Mouse (Mus musculus) limb, embryonic 12.5 days (tissue): ENCODE measurements at regions not wholly inside any gene's neighbourhood (a gene's known extent, or its start where the extent isn't known, plus 50 kb on each side); places are given as distances from the start of the nearest gene placed in this dataset.

Source experiments
- ATAC-seq: fragments of 200-750 bp; cut with Nextera tagmentation; 2 replicates; pipeline ENCODE4 v1.8.0; 2017; ENCODE audit warnings: low read depth, moderate TSS enrichment; ENCODE audit not compliant: insufficient number of reproducible peaks, insufficient read depth, low FRiP score, low TSS enrichment
- H3K27ac ChIP-seq: fragments of 300-500 bp; sonication (generic); 2 replicates; pipeline ENCODE4 v1.5.1; 2016; ENCODE audit warnings: mild to moderate bottlenecking, moderate library complexity
- H3K27me3 ChIP-seq: fragments of 300-500 bp; sonication (generic); 2 replicates; pipeline ENCODE4 v1.6.1; 2016; ENCODE audit warnings: mild to moderate bottlenecking, moderate library complexity
- H3K36me3 ChIP-seq: fragments of 300-500 bp; sonication (generic); 2 replicates; pipeline ENCODE4 v1.6.1; 2016; ENCODE audit warnings: mild to moderate bottlenecking, moderate library complexity
- H3K4me1 ChIP-seq: fragments of 300-500 bp; sonication (generic); replicated peaks from 2 replicates; pipeline ENCODE4 v1.6.1; 2016
- H3K4me2 ChIP-seq: fragments of 300-500 bp; sonication (generic); 2 replicates; pipeline ENCODE4 v1.6.1; 2016; ENCODE audit warnings: mild to moderate bottlenecking, moderate library complexity
- H3K4me3 ChIP-seq: fragments of 300-500 bp; sonication (generic); replicated peaks from 2 replicates; pipeline ENCODE4 v1.5.1; 2016; ENCODE audit warnings: mild to moderate bottlenecking
- H3K9ac ChIP-seq: fragments of 300-500 bp; sonication (generic); replicated peaks from 2 replicates; pipeline ENCODE4 v1.6.1; 2016; ENCODE audit warnings: mild to moderate bottlenecking, moderate library complexity
- H3K9me3 ChIP-seq: fragments of 300-500 bp; sonication (generic); 2 replicates; pipeline ENCODE4 v1.6.1; 2016; ENCODE audit warnings: mild to moderate bottlenecking, moderate library complexity
- WGBS: fragments of 180-500 bp; shearing (Covaris S2); methylation state at CpG from one replicate; pipeline ENCODE4 v1.1.7; 2016; 5-methylcytosine and 5-hydroxymethylcytosine counted together

GRCm38 (mm10) chr11:45206611-45207525 lies 589.8 kb downstream of the Ebf1 start:
- no peak overlapping the region for H3K27ac ChIP-seq
- no peak for ATAC-seq
- no peak overlapping the region for H3K9ac ChIP-seq
- no peaks in the 10 kb centered on the region; the same call in 1 of the 2 replicates for H3K4me1 ChIP-seq
- H3K27me3 ChIP-seq = no peaks in the 10 kb centered on the region
- H3K4me3 ChIP-seq = no peak overlapping the region
- 75% methylated on average over 8 of the region's 8 CpGs for WGBS
- no peaks in the 10 kb centered on the region for H3K9me3 ChIP-seq
- H3K36me3 ChIP-seq = no peaks in the 10 kb centered on the region
- no peak overlapping the region for H3K4me2 ChIP-seq

- Histone ChIP-seq H3K36me3 (no peaks in the 10 kb centered on the region), H3K9ac (no peak overlapping the region), H3K4me1 (peaks cover 19% of the 10 kb centered on the region), H3K9me3 (no peaks in the 10 kb centered on the region), H3K27ac (no peak overlapping the region), H3K4me2 (no peak overlapping the region), H3K4me3 (no peak overlapping the region), H3K27me3 (no peaks in the 10 kb centered on the region)
- ATAC-seq = no peak
- 63% methylated on average over 1 of the region's 1 CpGs for WGBS
Observed at GRCm38 (mm10) chr11:45214096-45214495, 597.0 kb downstream of the Ebf1 start.

- Histone ChIP-seq H3K4me3 (no peak overlapping the region), H3K9ac (no peak overlapping the region), H3K4me2 (no peak overlapping the region), H3K36me3 (no peaks in the 10 kb centered on the region), H3K4me1 (peaks cover 31% of the 10 kb centered on the region), H3K9me3 (no peaks in the 10 kb centered on the region), H3K27ac (no peak overlapping the region), H3K27me3 (no peaks in the 10 kb centered on the region)
- WGBS = 77% methylated on average over 3 of the region's 3 CpGs
- ATAC-seq = no peak
Observed at GRCm38 (mm10) chr11:45216942-45217474, 599.9 kb downstream of the Ebf1 start.

- H3K4me3 ChIP-seq = no peak overlapping the region
- H3K4me2 ChIP-seq = no peak overlapping the region
- no peaks in the 10 kb centered on the region for H3K36me3 ChIP-seq
- no peak overlapping the region for H3K27ac ChIP-seq
- no peak overlapping the region for H3K9ac ChIP-seq
- H3K27me3 ChIP-seq = no peaks in the 10 kb centered on the region
- H3K4me1 ChIP-seq = peaks cover 29% of the 10 kb centered on the region
- H3K9me3 ChIP-seq = no peaks in the 10 kb centered on the region
- 79% methylated on average over 4 of the region's 4 CpGs for WGBS
- ATAC-seq = no peak
Observed at GRCm38 (mm10) chr11:45219239-45219638, 602.1 kb downstream of the Ebf1 start.

GRCm38 (mm10) chr11:45222021-45222420 lies 604.9 kb downstream of the Ebf1 start:
- H3K4me3 ChIP-seq = no peak overlapping the region
- no peak overlapping the region for H3K9ac ChIP-seq
- H3K4me1 ChIP-seq = peaks cover 15% of the 10 kb centered on the region
- H3K4me2 ChIP-seq = no peak overlapping the region
- no peaks in the 10 kb centered on the region for H3K36me3 ChIP-seq
- no peaks in the 10 kb centered on the region for H3K27me3 ChIP-seq
- WGBS = 69% methylated on average over 3 of the region's 3 CpGs
- H3K27ac ChIP-seq = no peak overlapping the region
- H3K9me3 ChIP-seq = no peaks in the 10 kb centered on the region
- no peak for ATAC-seq

- no peak overlapping the region for H3K4me2 ChIP-seq
- no peak overlapping the region for H3K9ac ChIP-seq
- H3K4me1 ChIP-seq = peaks cover 33% of the 10 kb centered on the region
- H3K4me3 ChIP-seq = no peak overlapping the region
- no peak overlapping the region for H3K27ac ChIP-seq
- 77% methylated on average over 6 of the region's 6 CpGs for WGBS
- H3K9me3 ChIP-seq = no peaks in the 10 kb centered on the region
- no peak for ATAC-seq
- H3K27me3 ChIP-seq = no peaks in the 10 kb centered on the region
- no peaks in the 10 kb centered on the region for H3K36me3 ChIP-seq
Observed at GRCm38 (mm10) chr11:45235476-45236412, 616.1 kb upstream of the Clint1 start.

- WGBS = 76% methylated on average over 4 of the region's 4 CpGs
Observed at GRCm38 (mm10) chr11:45237056-45237455, 614.8 kb upstream of the Clint1 start.

GRCm38 (mm10) chr11:45239044-45239443 lies 612.8 kb upstream of the Clint1 start:
- ATAC-seq = no peak
- peak overlapping the region; percentile 80; the same call in 1 of the 2 replicates for H3K27ac ChIP-seq
- WGBS = 54% methylated on average over 5 of the region's 5 CpGs

More at GRCm38 (mm10) chr11:45237056-45237455, 614.8 kb upstream of the Clint1 start:
- H3K27me3 ChIP-seq = no peaks in the 10 kb centered on the region
- ATAC-seq = no peak
- H3K4me1 ChIP-seq = peaks cover 44% of the 10 kb centered on the region
- no peak overlapping the region for H3K4me3 ChIP-seq
- H3K4me2 ChIP-seq = no peak overlapping the region
- no peaks in the 10 kb centered on the region for H3K9me3 ChIP-seq
- no peaks in the 10 kb centered on the region for H3K36me3 ChIP-seq
- no peak overlapping the region for H3K9ac ChIP-seq
- H3K27ac ChIP-seq = no peak overlapping the region

GRCm38 (mm10) chr11:45240419-45240818 lies 611.4 kb upstream of the Clint1 start:
- WGBS = 12% methylated on average over 3 of the region's 3 CpGs
- no peaks in the 10 kb centered on the region for H3K27me3 ChIP-seq
- no peaks in the 10 kb centered on the region for H3K9me3 ChIP-seq
- no peak overlapping the region for H3K9ac ChIP-seq
- H3K4me1 ChIP-seq = peaks cover 39% of the 10 kb centered on the region
- ATAC-seq = no peak
- no peak overlapping the region for H3K4me3 ChIP-seq
- no peak overlapping the region for H3K4me2 ChIP-seq
- H3K27ac ChIP-seq = peak overlapping the region; percentile 80
- H3K36me3 ChIP-seq = no peaks in the 10 kb centered on the region

More at GRCm38 (mm10) chr11:45239044-45239443, 612.8 kb upstream of the Clint1 start:
- Histone ChIP-seq H3K4me2 (no peak overlapping the region), H3K9ac (no peak overlapping the region), H3K9me3 (no peaks in the 10 kb centered on the region), H3K4me1 (peaks cover 44% of the 10 kb centered on the region), H3K36me3 (no peaks in the 10 kb centered on the region), H3K4me3 (no peak overlapping the region), H3K27me3 (no peaks in the 10 kb centered on the region)

- no peak overlapping the region for H3K4me3 ChIP-seq
- H3K36me3 ChIP-seq = no peaks in the 10 kb centered on the region
- 80% methylated on average over 10 of the region's 10 CpGs for WGBS
- no peak for ATAC-seq
- H3K9me3 ChIP-seq = no peaks in the 10 kb centered on the region
- H3K27me3 ChIP-seq = no peaks in the 10 kb centered on the region
- no peak overlapping the region for H3K9ac ChIP-seq
- no peak overlapping the region for H3K4me2 ChIP-seq
- H3K4me1 ChIP-seq = peaks cover 36% of the 10 kb centered on the region
- H3K27ac ChIP-seq = no peak overlapping the region
Observed at GRCm38 (mm10) chr11:45241671-45242070, 610.2 kb upstream of the Clint1 start.

GRCm38 (mm10) chr11:45244796-45245195 lies 607.1 kb upstream of the Clint1 start:
- H3K27me3 ChIP-seq = no peaks in the 10 kb centered on the region

More at GRCm38 (mm10) chr11:45244796-45245195, 607.1 kb upstream of the Clint1 start:
- H3K4me1 ChIP-seq = peaks cover 25% of the 10 kb centered on the region
- 93% methylated on average over 2 of the region's 2 CpGs for WGBS
- ATAC-seq = no peak
- H3K4me2 ChIP-seq = no peak overlapping the region
- H3K4me3 ChIP-seq = no peak overlapping the region
- H3K36me3 ChIP-seq = no peaks in the 10 kb centered on the region
- no peak overlapping the region for H3K9ac ChIP-seq
- no peaks in the 10 kb centered on the region for H3K9me3 ChIP-seq
- H3K27ac ChIP-seq = no peak overlapping the region
